Mouse (Mus musculus): Measurements from ENCODE around the gene Gm10260.

- TF ChIP-seq CTCF (IDR thresholded peaks at IDR 0.05; ENCODE audit: low read depth, low read length) (no peak), POLR2A (IDR thresholded peaks at IDR 0.05; ENCODE audit: insufficient read depth, low read length) (no peak)
Measured at GRCm38 (mm10) chr13:97802386-97802785, 42.0 kb upstream of the Gm10260 start.

All from ES-Bruce4 (cell line).